Mouse (Mus musculus) ovary, postnatal 14 days (tissue): ENCODE measurements around the gene Nfya.

Experiments used
- DNase-seq: peaks from one replicate; pipeline ENCODE4 v3.0.0; 2022; ENCODE audit warnings: low spot score

Nfya gene

GRCm38 (mm10) chr17:48343065-48343464 is 66.6 kb downstream of the Nfya start:
- DNase-seq = no peak

GRCm38 (mm10) chr17:48341947-48342346 is 67.8 kb downstream of the Nfya start:
- no peak for DNase-seq

GRCm38 (mm10) chr17:48340267-48340666 is 69.4 kb downstream of the Nfya start:
- no peak for DNase-seq
